Mouse (Mus musculus) heart, adult 8-10 months (tissue): Measurements from ENCODE around the gene Tomm7. TPM values are rescaled to one million over a fixed set of nuclear protein-coding genes. Genes with fewer than 3 reads are reported as not detected.
"Not testable (repeated sequence)": the region's sequence is repeated elsewhere in the genome, so short reads cannot be mapped to it uniquely, and the experiment has no call there.

Source experiments
- DNase-seq: peaks from one replicate; pipeline ENCODE4 v3.0.0; 2022; ENCODE audit warnings: low spot score
- total RNA-seq, 4 experiments: library from RNA; stranded (reverse); gene quantifications; 2 replicates each; pipeline ENCODE4 v1.2.4; 2022

The Tomm7 gene
- total RNA-seq, result 100 to 1,000 TPM in 2 of 4 experiments, 10 to 100 TPM in 2; 97.9 to 120 (median 104) TPM

DNA sequence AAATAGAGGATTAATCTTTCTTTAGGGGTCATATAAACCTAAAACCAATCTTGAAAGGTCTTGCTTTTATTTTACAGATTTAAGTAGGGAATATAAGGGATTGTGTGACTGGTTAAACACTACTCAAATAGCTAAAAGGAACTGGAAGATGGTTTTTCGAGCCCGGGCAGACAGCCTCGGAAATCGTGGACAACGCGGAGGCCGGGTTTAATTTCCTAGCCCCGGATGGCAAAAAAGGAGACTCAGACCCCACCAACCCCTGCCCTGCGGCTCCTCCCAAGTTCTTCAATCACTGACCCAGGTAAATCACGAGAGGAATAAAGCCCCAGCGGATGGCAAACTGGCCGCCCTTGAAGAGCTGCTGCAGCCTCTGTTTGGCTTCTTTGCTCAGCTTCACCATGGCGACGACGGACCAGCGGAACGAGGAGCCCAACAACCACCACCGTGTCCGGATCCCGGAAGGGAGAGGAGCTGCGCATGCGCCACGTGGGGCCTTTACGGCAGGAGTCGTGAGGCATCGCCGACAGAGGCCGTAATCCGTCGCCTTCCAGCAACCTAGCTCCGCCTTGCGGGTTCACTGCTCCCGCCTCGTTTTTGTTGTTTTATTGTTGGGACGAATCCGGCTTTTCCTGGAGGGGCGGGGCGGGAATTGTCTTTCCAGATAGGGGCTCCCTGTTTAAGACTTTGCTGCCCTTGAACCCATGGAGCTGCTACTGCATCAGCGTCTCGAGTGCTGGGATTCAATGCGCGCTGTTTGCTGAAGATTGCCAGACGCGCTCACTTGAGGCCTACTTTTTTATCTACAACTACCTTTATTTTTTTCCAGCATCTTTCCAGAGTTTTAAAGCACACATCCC is at the start of gene Tomm7:
TSS of gene Tomm7 (minus strand) at position 488 of the 857 bp plus-strand sequence.
- DNase-seq, result peak; percentile 98

DNA sequence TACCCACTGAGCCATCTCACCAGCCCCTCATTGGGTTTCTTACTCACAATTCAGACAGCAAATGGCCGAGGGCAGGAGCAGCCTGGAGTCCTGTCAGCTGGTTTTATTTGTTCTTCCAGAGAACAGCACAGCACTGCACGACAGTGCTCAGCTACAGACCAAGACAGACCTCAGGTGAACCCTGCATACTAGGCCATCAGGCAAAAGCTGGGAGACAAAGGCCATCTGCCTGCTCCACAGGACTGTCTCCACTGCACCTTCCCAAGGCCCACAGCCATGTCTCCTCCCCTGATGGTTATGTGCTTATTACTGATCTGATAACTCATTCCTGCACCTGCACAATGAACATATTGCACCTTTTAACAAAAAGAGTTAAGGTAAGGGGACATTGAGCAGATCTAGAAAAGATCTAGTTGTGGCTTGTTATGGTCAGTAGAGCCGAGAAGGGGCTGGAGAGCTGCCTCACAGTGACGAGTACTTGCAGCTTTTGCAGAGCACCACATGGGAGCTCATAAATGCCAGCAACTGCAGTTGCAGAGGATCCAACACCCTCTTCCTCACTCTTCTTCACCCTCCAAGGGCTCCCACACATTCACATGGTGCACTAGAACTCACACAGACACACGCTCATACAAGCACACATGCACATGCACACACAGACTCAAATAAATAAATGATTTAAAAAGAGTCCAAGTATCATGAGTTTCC is 49.3 kb upstream of the Tomm7 start:
- DNase-seq, result no peak

DNA sequence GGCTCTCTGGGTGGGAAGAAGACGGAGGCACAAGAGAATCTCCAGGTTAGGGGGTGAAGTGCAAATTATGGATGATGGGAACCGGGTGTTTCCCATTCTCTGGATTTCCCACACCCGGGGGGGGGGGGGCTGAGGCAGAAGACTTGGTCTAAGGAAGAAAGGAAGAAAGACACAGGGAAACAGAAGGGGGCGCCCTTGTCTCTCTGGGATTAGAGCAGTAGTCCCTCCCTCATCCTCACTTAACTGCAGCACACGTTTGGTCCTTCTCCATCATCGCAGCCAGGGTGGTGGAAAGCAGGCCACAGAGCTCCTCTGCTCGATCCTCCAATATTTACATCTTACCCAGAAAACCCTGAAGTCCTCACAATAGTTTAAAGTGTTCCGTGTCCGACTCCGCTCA is 46.8 kb upstream of the Tomm7 start:
- DNase-seq, result peak; percentile 77

DNA sequence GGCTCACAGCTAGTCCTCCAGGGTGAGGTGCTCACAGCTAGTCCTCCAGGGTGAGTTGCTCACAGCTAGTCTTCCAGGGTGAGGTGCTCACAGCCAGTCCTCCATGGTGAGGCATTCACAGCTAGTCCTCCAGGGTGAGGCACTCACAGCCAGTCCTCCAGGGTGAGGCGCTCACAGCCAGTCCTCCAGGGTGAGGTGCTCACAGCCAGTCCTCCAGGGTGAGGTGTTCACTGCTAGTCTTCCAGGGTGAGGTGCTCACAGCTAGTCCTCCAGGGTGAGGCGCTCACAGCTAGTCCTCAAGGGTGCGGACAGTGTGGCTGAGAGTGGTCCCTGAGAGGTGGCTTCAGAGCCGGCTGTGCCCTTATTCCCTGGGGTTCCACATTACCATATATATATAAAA is 45.5 kb upstream of the Tomm7 start:
- no peak for DNase-seq

DNA sequence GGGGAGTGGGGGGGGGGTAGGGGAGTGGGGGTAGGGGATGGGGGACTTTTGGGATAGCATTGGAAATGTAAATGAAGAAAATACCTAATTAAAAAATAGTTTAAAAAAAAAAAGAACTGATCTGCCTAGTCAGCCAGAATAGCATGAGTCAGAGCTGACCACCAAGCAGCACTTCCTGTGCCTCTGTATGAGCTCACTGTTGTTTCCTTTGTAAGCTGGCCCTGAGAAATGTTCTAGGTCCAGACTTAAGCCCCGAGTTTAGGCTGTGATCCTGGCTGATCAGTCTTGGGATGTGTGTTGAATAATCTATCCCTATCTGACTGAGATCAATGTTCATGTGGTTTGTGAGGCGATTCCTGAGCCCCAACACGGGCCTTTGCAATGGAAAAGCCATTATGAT is 43.1 kb upstream of the Tomm7 start:
- peak; percentile 23 for DNase-seq

DNA sequence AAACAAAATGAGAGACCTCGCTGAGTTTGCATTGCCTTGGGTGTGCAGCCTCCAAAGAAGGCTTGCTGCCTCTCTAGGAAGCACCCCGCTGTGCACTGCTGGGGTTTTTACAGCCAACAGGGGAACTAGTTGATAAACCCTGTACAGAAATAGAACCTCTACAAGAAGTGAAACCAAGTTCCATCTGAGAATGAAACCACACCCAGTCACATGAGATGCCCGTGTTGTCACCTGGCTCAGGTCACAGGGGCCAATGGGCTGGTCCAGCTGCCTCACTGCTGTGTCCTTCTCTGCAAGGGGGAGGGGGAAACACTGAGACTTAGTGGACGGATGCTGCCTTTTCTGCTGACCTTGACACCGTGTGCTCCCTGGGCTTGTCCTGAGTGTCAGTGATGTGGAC is 30.5 kb upstream of the Tomm7 start:
- no peak for DNase-seq

DNA sequence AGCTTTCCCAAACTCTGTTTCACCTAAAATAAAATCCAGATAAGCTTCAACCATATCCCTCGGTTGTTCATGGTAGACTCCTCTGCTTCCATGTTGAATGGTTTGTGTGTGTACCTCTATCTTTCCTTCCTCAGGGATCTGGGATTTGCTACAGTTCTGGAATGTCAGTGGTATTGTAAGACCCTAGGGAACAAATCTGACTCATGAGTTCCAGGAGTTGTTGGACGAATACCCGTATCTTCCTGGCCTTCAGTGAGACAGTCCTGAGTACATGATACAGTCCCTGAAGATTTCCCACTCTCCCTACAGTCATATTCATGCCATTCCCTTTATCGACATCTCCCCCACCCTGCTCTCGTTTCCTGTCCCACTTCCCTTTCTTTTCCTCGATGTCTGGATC is 28.6 kb upstream of the Tomm7 start:
- no peak for DNase-seq

DNA sequence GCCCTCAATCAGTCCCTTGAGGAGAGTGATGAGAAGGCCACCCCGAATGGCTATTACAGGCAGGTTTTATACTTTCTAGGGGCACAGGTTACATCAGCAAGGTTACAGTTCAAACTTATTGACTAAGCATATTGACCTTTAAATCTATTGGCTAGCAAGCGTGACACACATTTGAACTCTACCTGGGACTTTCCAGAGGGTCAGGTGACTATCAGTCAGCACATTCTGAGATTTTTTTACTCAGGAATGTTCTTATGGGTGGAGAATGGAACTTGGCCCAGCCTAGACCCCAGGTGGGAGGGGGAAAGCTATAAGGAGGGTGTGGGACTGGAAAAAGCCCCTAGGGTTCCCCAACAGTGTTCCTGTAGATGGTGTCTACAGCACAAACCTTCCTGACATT is 27.4 kb upstream of the Tomm7 start:
- not testable (repeated sequence) for DNase-seq

DNA sequence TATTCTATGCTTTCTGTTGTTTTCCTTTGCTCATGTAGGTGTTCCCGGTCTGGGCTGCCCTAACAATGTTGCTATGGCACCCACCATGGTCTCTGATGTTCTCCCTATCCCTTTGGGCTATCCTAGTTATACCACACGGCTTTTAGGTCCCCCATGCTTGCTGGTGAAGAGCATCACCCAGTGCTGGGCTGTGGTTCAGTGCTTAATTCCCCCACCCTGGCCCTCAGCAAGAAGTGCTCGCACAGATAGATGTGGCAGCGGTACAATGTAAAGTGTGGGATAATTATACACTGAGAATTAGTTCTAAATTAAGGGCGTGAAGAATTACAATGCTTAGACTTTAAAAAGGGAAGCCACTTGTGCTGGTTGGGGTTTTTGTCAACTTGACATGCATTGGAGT is 22.0 kb upstream of the Tomm7 start:
- DNase-seq, result no peak

DNA sequence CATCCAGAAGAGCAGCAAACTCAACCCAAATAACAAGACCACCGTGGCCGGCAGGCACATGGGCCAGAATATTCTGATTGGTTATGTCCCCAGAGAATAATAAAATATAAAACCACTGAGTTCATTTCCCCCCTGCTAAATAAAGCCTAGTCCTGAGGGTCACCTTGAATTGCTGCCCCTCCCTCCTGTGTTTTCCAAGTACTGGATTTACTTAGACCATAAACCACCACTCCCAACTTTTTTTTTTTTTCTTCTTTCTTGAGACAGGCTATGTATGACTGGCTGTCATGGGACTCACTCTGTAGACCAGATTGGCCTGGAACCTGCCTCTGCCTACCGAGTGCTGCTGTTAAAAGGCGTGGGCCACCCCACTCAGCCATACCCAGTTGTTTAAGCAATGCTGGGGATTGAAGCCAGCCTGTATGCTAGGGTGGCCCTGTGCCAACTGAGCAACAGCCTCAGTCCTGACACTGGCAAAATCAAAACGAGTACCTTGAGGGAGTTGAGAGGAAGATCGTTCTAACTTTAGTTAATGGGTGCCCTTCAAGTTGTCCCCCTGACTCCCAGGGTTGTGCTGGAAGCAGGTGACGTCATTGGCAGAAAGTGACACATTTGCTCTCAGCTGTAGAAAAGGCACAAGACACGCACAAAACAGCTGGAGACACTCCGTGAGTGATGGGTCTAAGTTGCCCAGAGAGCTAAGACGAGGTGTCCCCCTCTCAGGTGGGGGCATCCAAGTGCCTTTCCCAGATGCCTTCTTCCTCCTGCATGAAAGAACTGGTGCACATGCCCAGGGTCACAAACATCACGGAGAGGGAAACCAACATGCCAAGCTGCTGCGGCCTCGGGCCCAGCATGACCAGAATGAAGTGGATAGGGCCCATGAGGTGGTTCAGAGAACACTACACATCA is 20.3 kb upstream of the Tomm7 start:
- DNase-seq, result no peak

DNA sequence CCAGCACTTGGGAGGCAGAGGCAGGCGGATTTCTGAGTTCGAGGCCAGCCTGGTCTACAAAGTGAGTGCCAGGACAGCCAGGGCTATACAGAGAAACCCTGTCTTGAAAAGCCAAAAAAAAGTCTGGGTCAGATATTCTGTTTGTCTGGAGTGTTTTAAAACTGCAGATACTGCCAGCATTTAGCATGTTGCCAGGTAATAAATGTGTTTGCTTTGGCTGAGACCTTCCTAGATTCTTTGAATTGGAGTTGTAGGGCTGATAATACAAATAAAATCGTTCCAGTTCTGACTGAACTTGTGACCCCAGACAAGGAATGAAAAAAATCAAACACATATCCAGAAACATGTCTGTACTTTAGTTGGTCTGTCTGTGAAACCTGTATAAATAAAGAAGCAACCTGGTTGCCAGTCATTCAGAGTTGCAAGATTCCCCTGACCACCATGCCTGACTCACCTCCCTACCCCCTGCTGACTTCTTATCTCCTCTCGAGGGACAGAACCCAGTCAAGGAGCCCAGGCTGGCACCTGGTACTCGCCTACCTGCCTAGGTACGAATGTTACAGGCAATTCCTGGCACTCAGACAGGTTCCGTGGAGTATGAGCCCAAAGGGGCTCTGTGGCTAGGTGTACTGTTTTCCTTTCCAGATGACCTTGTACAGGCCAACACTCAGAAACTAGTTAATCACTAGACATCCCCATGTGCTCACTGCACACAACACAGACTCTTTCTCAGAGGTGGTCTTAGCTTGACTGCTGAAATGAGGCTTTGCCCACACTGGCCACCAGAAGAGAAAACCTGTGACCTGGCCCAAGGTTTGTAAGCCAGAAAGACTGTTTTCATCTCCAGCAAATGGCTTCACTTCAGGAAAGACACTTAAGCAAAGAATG is 19.4 kb upstream of the Tomm7 start:
- no peak for DNase-seq

DNA sequence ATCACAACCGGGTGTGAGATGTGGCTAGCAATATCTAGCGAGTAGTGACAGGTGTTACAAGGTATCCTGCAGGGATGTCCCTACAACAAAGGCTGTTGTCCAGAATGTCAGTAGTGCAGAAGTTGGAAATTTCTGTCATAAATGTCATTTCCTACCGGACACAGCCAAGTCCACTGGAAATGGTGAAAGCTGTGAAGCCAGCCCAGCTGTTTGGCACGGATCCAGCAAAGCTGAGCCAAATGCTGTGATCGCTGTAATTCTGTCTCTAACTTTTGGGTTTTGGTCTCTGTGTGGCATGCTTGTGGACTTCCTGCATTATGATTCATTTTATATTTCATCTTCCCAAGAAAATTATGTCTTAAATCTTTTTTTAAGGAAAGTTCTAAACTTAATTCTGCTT is 18.3 kb upstream of the Tomm7 start:
- peak; percentile 69 for DNase-seq

DNA sequence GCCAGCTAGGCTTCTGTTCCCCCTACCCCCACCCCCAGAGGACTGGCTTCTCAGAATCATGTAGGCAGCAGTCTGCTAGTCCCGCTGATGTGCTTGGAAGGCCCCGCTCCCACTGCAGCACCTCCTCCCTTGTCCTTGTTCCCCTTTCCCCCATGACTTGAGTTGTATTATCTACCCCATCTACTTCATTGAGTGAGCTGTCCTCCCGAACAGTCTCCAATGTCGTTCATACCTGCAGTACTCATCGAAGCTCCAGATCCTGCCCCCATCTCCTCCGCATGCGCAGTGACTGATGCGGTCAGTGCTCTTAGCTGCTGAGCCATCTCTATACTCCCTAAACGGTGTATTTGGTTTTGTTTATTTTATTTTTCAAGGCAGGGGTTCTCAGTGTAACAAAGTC is 17.8 kb upstream of the Tomm7 start:
- DNase-seq, result no peak

DNA sequence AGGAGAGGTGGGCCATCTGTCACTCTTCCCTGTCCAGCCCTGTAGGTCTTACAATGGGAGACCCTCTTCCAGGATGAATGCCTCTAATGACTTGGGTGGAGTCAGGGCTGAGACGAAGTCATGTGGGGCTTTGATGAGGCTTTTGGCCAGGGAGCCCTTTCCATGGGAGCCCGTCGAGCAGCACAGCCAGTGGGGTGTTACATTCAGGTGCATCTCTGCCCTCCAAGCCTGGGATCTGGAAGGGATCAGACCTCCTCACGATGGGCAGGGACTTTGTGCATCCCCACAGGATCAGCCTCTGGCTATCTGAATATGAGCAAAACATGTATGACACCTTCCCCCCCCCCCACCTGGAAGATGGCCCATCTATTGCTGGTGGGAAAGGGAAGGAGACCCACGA is 15.9 kb upstream of the Tomm7 start:
- no peak for DNase-seq

DNA sequence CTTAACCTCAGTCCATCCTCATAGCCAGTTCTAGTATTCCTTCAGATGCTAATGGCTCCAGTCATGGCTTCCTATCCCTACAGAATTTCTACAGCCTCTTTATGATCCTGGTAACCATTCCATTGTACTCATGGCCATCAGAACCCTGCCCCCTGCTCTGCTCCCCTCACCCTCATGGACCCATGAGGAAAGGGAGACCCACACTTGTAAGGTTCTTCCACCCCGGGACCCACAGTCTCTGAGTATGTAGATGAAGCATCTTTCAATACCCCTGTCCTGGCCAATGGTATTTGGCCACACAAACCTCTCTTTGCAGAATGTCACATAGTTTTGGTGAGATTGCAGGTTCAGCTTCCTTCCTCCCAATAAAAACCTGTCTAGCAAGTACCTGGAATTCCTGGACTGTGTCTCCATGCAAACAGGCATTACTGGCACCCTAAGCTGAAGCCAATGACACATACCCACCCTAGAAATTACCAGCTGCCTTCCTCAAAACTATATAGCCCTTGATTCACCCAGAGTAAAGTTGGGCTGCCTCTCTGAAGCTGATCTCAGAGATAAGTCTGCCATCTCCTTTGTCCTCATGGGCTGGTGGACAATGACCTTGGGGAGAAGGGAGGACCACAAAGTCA is 15.2 kb upstream of the Tomm7 start:
- no peak for DNase-seq

DNA sequence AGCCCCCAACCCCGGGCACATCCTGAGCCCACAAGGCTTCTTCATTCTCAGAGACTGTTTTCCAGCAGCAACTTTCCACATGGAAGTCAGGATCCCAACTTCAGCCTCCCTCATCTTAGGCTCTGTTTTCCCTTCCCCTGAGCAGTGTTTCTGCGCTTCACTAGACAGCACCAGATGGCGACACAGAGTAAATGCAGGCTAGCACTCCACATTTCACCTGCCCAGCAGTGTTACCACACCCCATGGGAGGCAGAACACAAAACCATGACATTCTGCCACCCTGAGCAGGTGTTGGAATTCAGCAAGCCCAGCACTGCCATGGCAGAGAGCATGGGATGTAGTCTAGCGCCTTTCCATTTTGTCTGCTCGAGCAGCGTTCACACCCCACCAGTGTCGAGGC is 14.7 kb upstream of the Tomm7 start:
- DNase-seq, result no peak

DNA sequence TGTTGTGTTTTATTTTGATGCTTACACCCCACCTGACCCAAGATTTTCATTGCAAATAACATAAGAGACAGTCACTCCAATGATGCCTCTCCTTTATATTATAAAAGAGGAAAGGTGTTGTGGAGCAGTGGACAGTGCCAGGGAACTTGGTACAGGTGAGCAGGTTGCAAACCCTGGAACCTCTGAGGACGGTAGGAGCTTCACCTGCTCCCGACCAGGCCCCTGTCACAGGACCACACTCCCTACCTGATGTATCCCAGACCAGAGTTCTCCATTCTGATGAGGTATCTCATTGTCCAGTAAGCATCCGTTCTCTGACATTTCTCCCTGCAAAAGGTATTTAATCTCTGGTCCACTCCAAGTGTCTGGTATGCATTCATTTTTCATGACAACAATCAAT is 14.0 kb upstream of the Tomm7 start:
- DNase-seq, result no peak

DNA sequence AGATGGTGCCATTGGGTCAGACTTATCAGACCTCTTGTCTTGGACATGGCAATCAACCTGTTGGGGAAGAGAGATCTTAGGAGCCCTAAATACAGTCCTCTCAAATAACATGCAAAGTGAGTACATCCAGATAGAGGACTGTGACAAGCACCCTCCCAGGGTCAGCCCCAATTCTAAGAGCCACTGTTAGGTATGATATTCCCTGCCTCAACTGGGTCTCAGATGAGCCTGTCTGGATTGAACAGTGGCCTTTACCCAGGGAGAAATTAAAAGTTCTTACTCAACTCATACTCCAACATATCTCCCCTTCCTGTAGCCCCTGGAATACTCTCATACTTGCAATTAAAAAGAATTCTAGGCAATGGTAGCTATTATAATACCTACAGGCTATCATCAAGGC is 13.2 kb upstream of the Tomm7 start:
- DNase-seq, result no peak

DNA sequence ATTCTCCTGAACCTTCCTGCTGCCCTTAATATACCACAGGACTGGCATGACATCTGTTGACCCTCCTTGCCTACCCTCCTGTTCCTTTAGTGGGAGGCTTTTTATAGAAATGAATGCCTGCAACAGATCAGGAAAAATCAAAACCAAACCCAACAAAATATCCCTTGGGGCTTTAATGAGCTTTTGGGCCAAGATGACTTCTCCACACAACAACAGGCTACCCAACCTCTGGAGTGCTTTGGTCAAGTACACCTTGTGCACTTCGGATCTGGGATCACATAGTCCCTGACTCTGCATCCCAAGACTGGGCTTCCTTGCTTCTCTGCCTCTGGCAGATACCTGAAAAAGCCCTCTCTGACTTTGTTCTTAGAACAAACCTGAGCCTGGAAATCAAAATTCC is 12.2 kb upstream of the Tomm7 start:
- no peak for DNase-seq

DNA sequence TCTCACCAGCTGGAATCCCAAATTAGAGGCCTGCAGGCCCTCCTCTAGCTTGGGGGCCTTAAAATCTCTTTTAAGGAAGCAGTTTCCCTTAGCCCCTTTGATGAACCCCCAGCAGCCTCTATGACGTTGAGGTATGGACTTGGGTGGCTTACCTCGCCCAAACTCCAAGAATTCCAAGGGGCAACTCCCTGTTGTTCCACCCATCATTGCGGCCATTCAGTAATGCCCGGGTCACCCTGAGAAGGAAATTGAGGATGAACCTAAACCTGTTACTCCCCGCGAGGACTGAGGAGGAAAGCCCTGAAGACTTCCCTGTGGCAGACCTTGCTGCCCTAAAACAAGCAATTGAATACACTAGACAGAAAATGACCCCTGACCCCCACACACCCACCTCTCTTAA is 11.5 kb upstream of the Tomm7 start:
- no peak for DNase-seq

DNA sequence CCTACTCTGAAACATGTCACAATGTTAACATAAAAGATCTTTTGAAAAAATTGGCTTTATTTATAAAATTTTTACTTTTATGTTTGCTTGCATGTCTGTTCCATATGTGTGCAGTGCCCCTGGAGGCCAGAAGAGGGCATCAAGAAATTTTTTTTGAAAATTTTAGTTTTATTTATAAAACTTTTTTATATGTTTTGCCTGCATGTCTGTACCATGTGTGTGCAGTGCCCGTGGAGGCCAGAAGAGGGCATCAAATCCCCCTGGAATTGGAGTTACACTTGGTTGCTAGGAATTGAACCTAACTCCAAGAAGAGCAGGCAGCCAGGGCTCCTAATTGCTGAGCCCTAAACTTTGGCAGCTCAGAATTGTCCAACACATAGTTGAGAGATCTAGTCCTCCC is 9.0 kb upstream of the Tomm7 start:
- not testable (repeated sequence) for DNase-seq
